Mouse (Mus musculus) erythroblast, embryonic 14.5 days (primary cell): ENCODE data around the gene Pde7b. TPM values are rescaled to one million over a fixed set of nuclear protein-coding genes. Genes with fewer than 3 reads are reported as not detected.

ENCODE experiments used
- H3K27me3 ChIP-seq: 2 replicates; pipeline ENCODE4 v1.6.1; 2012; ENCODE audit warnings: inconsistent platforms; ENCODE audit not compliant: control insufficient read depth
- H3K36me3 ChIP-seq: 2 replicates; pipeline ENCODE4 v1.6.1; 2012; ENCODE audit warnings: mild to moderate bottlenecking, inconsistent platforms; ENCODE audit not compliant: control insufficient read depth
- H3K4me1 ChIP-seq: 2 replicates; pipeline ENCODE4 v1.6.1; 2012; ENCODE audit warnings: inconsistent platforms; ENCODE audit not compliant: control insufficient read depth
- H3K4me3 ChIP-seq: replicated peaks from 2 replicates; pipeline ENCODE3; 2012; ENCODE audit warnings: moderate library complexity, mild to moderate bottlenecking, inconsistent platforms
- H3K9me3 ChIP-seq: 2 replicates; pipeline ENCODE4 v1.6.1; 2012; ENCODE audit warnings: low read length, inconsistent platforms, mixed read lengths; ENCODE audit not compliant: control insufficient read depth
- GATA1 ChIP-seq: IDR thresholded peaks from 2 replicates; pipeline ENCODE4 v1.6.1; 2012; ENCODE audit warnings: low read length, inconsistent platforms, mixed read lengths
- TAL1 ChIP-seq: IDR thresholded peaks from 3 replicates; pipeline ENCODE4 v1.6.1; 2012; ENCODE audit warnings: low read length, inconsistent platforms, mixed read lengths
- polyA plus RNA-seq: library from polyadenylated mRNA; stranded (reverse); fragments of >175 nt; gene quantifications from 2 replicates; pipeline ENCODE4 v1.2.3, GENCODE M21; 2012

Gene Pde7b
- polyA plus RNA-seq, 1 experiment: not detected

- H3K9me3 ChIP-seq: no peaks in the 10 kb centered on the region
- TF ChIP-seq GATA1 (no peak), TAL1 (no peak)
- no peaks in the 10 kb centered on the region for H3K27me3 ChIP-seq
- no peak overlapping the region for H3K4me3 ChIP-seq
- H3K36me3 ChIP-seq: peaks cover 3% of the 10 kb centered on the region
- peaks cover 12% of the 10 kb centered on the region for H3K4me1 ChIP-seq
Measured at GRCm38 (mm10) chr10:20513891-20514290, 211.0 kb downstream of the Pde7b start.

- Histone ChIP-seq H3K4me3 (no peak overlapping the region), H3K9me3 (no peaks in the 10 kb centered on the region), H3K4me1 (peaks cover 8% of the 10 kb centered on the region), H3K27me3 (no peaks in the 10 kb centered on the region), H3K36me3 (peaks cover 3% of the 10 kb centered on the region)
- TF ChIP-seq GATA1 (no peak), TAL1 (no peak)
Measured at GRCm38 (mm10) chr10:20513461-20513860, 211.4 kb downstream of the Pde7b start.

DNA sequence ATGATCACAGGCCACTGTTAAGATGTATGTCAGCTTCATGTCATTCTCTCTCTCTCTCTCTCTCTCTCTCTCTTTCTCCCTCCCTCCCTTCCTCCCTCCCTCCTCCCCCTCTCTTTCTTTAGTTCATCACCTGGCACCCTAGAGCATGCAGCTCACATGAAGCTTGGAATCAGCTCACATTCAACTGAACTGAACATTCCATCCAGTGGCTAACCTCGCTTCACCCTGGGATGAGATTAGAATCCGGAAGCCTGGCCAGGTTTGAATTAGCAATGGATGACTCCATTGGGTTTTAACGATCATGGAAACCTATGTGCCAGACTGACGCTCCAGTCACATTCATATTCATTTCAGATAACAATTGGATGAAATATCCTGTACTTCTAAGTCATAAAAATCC lies 215.1 kb downstream of the Pde7b start:
- Histone ChIP-seq H3K4me1 (no peaks in the 10 kb centered on the region), H3K9me3 (no peaks in the 10 kb centered on the region), H3K36me3 (no peaks in the 10 kb centered on the region), H3K4me3 (no peak overlapping the region), H3K27me3 (no peaks in the 10 kb centered on the region)
- TF ChIP-seq GATA1: no peak
- TF ChIP-seq TAL1: no peak

- H3K27me3 ChIP-seq: no peaks in the 10 kb centered on the region
- H3K4me1 ChIP-seq: no peaks in the 10 kb centered on the region
- H3K9me3 ChIP-seq: no peaks in the 10 kb centered on the region
- H3K36me3 ChIP-seq: no peaks in the 10 kb centered on the region
- no peak overlapping the region for H3K4me3 ChIP-seq
- no peak for TF ChIP-seq GATA1
- no peak for TF ChIP-seq TAL1
Measured at GRCm38 (mm10) chr10:20508497-20508896, 216.4 kb downstream of the Pde7b start.

GRCm38 (mm10) chr10:20507732-20508412 lies 217.0 kb downstream of the Pde7b start:
- Histone ChIP-seq H3K4me3 (no peak overlapping the region), H3K4me1 (no peaks in the 10 kb centered on the region), H3K27me3 (no peaks in the 10 kb centered on the region), H3K36me3 (no peaks in the 10 kb centered on the region), H3K9me3 (no peaks in the 10 kb centered on the region)
- no peak for TF ChIP-seq GATA1
- no peak for TF ChIP-seq TAL1

DNA sequence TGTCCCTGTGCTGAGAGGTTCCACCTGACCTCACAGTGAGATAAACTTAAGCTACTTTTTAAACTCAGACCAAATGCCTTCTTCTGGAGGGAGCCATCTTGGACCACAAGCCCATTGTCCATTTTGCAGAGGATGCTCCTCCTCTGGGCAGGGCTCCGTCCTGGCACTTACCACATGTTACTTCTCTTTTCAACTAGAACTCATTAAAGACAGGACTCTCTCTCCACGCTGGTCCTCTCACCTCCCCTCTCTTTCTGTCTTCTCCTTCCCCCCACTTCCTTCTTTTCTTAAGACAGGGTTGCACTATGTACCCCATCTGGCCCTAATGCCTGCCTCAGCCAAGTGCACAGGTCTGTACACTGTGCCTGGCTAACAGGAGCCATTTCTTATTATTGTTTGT lies 217.8 kb downstream of the Pde7b start:
- no peaks in the 10 kb centered on the region for H3K9me3 ChIP-seq
- no peaks in the 10 kb centered on the region for H3K36me3 ChIP-seq
- no peak overlapping the region for H3K4me3 ChIP-seq
- H3K27me3 ChIP-seq: no peaks in the 10 kb centered on the region
- no peaks in the 10 kb centered on the region for H3K4me1 ChIP-seq
- no peak for TF ChIP-seq GATA1
- TF ChIP-seq TAL1: no peak

DNA sequence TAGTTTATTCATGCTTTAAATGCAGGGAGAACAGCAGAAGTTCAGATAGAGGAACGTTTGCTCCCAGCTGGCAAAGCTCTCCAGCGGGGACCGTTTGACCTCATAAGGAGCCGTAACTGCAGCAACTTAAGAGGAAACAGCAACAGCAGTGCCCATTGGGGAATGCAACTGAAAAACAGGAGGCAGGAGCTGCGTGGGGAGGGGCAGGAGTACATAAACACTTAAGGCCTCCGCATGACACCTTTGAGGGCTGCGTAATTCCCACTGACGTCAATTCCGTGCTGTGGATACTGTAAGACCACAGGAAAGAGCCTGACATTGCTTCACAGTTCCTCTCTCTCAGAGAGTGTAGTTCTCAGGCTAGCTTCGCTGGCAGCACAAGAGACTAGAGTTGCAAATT lies 219.4 kb downstream of the Pde7b start:
- no peaks in the 10 kb centered on the region for H3K27me3 ChIP-seq
- TF ChIP-seq GATA1 (no peak), TAL1 (no peak)
- H3K4me1 ChIP-seq: no peaks in the 10 kb centered on the region
- no peak overlapping the region for H3K4me3 ChIP-seq
- H3K36me3 ChIP-seq: no peaks in the 10 kb centered on the region
- H3K9me3 ChIP-seq: no peaks in the 10 kb centered on the region

- Histone ChIP-seq H3K36me3 (no peaks in the 10 kb centered on the region), H3K9me3 (no peaks in the 10 kb centered on the region), H3K4me3 (no peak overlapping the region), H3K4me1 (no peaks in the 10 kb centered on the region), H3K27me3 (no peaks in the 10 kb centered on the region)
- TF ChIP-seq GATA1: no peak
- no peak for TF ChIP-seq TAL1
Measured at GRCm38 (mm10) chr10:20504800-20505199, 220.1 kb downstream of the Pde7b start.

GRCm38 (mm10) chr10:20503265-20504025 lies 221.4 kb downstream of the Pde7b start:
- Histone ChIP-seq H3K27me3 (no peaks in the 10 kb centered on the region), H3K4me1 (no peaks in the 10 kb centered on the region), H3K36me3 (no peaks in the 10 kb centered on the region), H3K4me3 (no peak overlapping the region), H3K9me3 (no peaks in the 10 kb centered on the region)
- TF ChIP-seq GATA1 (no peak), TAL1 (no peak)

DNA sequence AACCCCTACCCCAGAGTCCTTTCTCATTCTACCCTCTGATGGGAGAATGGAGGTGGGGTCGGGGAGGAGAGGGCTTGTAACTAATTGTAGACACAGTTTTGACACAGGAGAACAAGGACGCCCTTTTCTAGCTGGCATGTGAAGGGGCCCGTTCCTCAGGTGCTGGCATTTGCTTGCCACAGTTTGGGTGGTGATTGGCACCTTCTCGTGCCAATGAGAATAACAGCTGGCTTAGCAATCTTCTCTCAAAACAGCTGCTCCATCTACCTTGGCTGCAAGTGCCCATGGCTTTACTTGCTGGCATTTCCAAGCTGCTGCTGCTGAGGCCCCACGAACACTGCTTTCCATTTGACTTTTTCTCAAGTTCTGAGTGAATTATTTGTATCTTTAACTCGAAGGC lies 223.7 kb downstream of the Pde7b start:
- no peaks in the 10 kb centered on the region for H3K9me3 ChIP-seq
- no peak for TF ChIP-seq TAL1
- no peak for TF ChIP-seq GATA1
- no peak overlapping the region for H3K4me3 ChIP-seq
- no peaks in the 10 kb centered on the region for H3K36me3 ChIP-seq
- no peaks in the 10 kb centered on the region for H3K4me1 ChIP-seq
- H3K27me3 ChIP-seq: no peaks in the 10 kb centered on the region
